Mouse (Mus musculus) myocyte (in vitro differentiated cells): Measurements from ENCODE around the gene Abcc4. TPM values are rescaled to one million over a fixed set of nuclear protein-coding genes. Genes with fewer than 3 reads are reported as not detected.
A peak's percentile ranks its signal among the peaks of the same experiment; 100 is the strongest.

Experiments
- H3K27me3 ChIP-seq: one replicate; pipeline ENCODE4 v1.6.1; 2011; ENCODE audit not compliant: control insufficient read depth, insufficient read depth, insufficient read length
- H3K36me3 ChIP-seq: one replicate; pipeline ENCODE4 v1.6.1; 2011; ENCODE audit not compliant: control insufficient read depth, insufficient read depth
- H3K4me2 ChIP-seq: one replicate; pipeline ENCODE4 v1.6.1; 2011; ENCODE audit warnings: low read depth, control low read depth
- H3K4me3 ChIP-seq: one replicate; pipeline ENCODE4 v1.5.1; 2011; ENCODE audit warnings: mild to moderate bottlenecking, control low read depth, moderate library complexity
- H3K79me2 ChIP-seq: one replicate; pipeline ENCODE4 v1.6.1; 2011; ENCODE audit not compliant: control insufficient read depth, insufficient read depth
- H3ac ChIP-seq: one replicate; pipeline ENCODE4 v1.6.1; 2011; ENCODE audit not compliant: control insufficient read depth, insufficient read length
- CEBPB ChIP-seq: IDR thresholded peaks from 2 replicates; pipeline ENCODE4 v1.6.1; 2011; ENCODE audit warnings: mild to moderate bottlenecking, moderate library complexity; ENCODE audit not compliant: poor library complexity, insufficient read depth, severe bottlenecking
- E2F4 ChIP-seq: IDR thresholded peaks from one replicate; pipeline ENCODE4 v1.6.1; 2011; ENCODE audit warnings: mild to moderate bottlenecking, control low read depth, moderate library complexity; ENCODE audit not compliant: insufficient read depth
- MAX ChIP-seq: IDR thresholded peaks from one replicate; pipeline ENCODE4 v1.6.1; 2011; ENCODE audit warnings: low read depth, mild to moderate bottlenecking, control low read depth
- MYOD1 ChIP-seq, 3 experiments: IDR thresholded peaks; one replicate each; pipeline ENCODE4 v1.6.1; 2011; ENCODE audit warnings: control low read depth in 2 of 3, low read depth in 2 of 3, mild to moderate bottlenecking in 2 of 3, moderate library complexity in 1 of 3; ENCODE audit not compliant: insufficient read length in 2 of 3, control insufficient read depth in 1 of 3
- MYOG ChIP-seq, 3 experiments: IDR thresholded peaks; one replicate each; pipeline ENCODE4 v1.6.1; 2011; ENCODE audit warnings: control low read depth in 2 of 3, low read depth in 2 of 3, mild to moderate bottlenecking in 2 of 3; ENCODE audit not compliant: insufficient read length in 2 of 3, control insufficient read depth in 1 of 3, insufficient read depth in 1 of 3
- POLR2A ChIP-seq: IDR thresholded peaks from one replicate; pipeline ENCODE4 v1.6.1; 2011; ENCODE audit warnings: low read depth, mild to moderate bottlenecking, control low read depth, moderate library complexity; ENCODE audit not compliant: insufficient read length
- POLR2AphosphoS2 ChIP-seq: IDR thresholded peaks from one replicate; pipeline ENCODE4 v1.6.1; 2011; ENCODE audit warnings: low read depth, control low read depth; ENCODE audit not compliant: insufficient read length
- REST ChIP-seq: IDR thresholded peaks from one replicate; pipeline ENCODE4 v1.6.1; 2011; ENCODE audit warnings: mild to moderate bottlenecking, control low read depth, moderate library complexity; ENCODE audit not compliant: insufficient read depth, insufficient read length
- SRF ChIP-seq: IDR thresholded peaks from one replicate; pipeline ENCODE4 v1.6.1; 2011; ENCODE audit warnings: low read depth; ENCODE audit not compliant: control insufficient read depth, insufficient read length
- TCF12 ChIP-seq: IDR thresholded peaks from one replicate; pipeline ENCODE4 v1.6.1; 2011; ENCODE audit warnings: mild to moderate bottlenecking, control low read depth; ENCODE audit not compliant: poor library complexity, insufficient read depth, severe bottlenecking
- TCF3 ChIP-seq: IDR thresholded peaks from one replicate; pipeline ENCODE4 v1.6.1; 2011; ENCODE audit warnings: low read depth, control low read depth; ENCODE audit not compliant: insufficient read length
- USF1 ChIP-seq: IDR thresholded peaks from one replicate; pipeline ENCODE4 v1.6.1; 2011; ENCODE audit warnings: low read depth, mild to moderate bottlenecking, control low read depth, moderate library complexity
- polyA plus RNA-seq: library from polyadenylated mRNA; unstranded; fragments of >200 nt; fragmentation: generic; extraction: Trizol; gene quantifications from one replicate; pipeline ENCODE4 v1.2.1, GENCODE M21; 2012; ENCODE audit warnings: missing spikeins

Abcc4 gene
- polyA plus RNA-seq, 1 experiment, result 6.3 TPM

DNA sequence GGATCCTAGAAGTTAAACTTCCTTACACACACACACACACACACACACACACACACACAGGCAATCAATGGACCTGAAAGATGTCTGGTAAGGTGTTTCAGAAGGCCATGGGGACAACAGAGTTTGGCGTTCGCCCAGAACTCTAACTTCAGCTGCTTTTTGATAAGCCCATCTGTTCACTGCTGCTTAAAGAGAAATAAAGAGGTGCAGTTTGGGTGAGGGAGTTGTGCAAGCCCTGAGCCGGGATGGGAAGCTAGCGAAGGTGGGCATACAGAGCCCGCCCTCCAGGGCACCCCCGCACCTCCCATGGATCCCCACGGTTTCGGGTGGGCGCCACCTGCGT lies 583 bp downstream of the Abcc4 start:
- Histone ChIP-seq H3K27me3 (no peaks in the 10 kb centered on the region), H3K36me3 (no peaks in the 10 kb centered on the region), H3K4me2 (peak overlapping the region; percentile 73), H3ac (peak overlapping the region; percentile 57), H3K79me2 (peaks cover 8% of the 10 kb centered on the region), H3K4me3 (peak overlapping the region; percentile 41)
- TF ChIP-seq SRF (no peak), TCF3 (no peak), MYOG (IDR thresholded peaks at IDR 0.05; ENCODE audit: control insufficient read depth in 1 of 3, insufficient read depth in 1 of 3, insufficient read length in 2 of 3, low read depth in 2 of 3) (no peak), MAX (no peak), MYOD1 (IDR thresholded peaks at IDR 0.05; ENCODE audit: control insufficient read depth in 1 of 3, insufficient read length in 2 of 3, low read depth in 2 of 3) (no peak), E2F4 (no peak)

DNA sequence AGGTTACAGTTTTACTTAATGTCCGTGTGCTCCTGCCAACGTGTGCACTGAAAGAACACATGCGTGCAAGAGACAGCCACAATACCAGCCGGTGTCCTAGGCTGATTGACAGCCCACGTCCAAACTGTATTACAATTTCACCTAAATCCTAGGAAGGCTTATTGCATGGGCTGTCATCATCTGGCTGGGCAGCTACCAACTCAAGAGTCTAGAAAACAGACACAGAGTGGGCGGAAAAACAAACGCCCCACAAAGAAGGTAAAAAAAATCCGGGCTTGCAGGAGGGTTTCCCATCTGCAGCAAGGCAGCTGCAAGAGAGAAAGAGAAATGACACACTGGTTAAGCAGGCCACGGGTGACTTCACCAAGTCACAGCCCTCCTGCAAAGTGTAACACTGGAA lies 2.7 kb downstream of the Abcc4 start:
- Histone ChIP-seq H3K36me3 (no peaks in the 10 kb centered on the region), H3K4me2 (peak overlapping the region; percentile 9), H3K4me3 (no peak overlapping the region), H3K79me2 (peaks cover 8% of the 10 kb centered on the region), H3ac (no peak overlapping the region), H3K27me3 (no peaks in the 10 kb centered on the region)
- TF ChIP-seq MYOD1 (IDR thresholded peaks at IDR 0.05; ENCODE audit: control insufficient read depth in 1 of 3, insufficient read length in 2 of 3, low read depth in 2 of 3), result no peak
- no peak for TF ChIP-seq USF1
- peak; percentile 95 for TF ChIP-seq CEBPB
- no peak for TF ChIP-seq TCF3

GRCm38 (mm10) chr14:118701991-118702608 lies 3.9 kb downstream of the Abcc4 start:
- no peak for TF ChIP-seq MAX
- no peak for TF ChIP-seq CEBPB
- no peak for TF ChIP-seq TCF3
- TF ChIP-seq SRF, result no peak
- no peak for TF ChIP-seq REST
- TF ChIP-seq E2F4, result no peak
- TF ChIP-seq MYOD1 (IDR thresholded peaks at IDR 0.05; ENCODE audit: control insufficient read depth in 1 of 3, insufficient read length in 2 of 3, low read depth in 2 of 3), result no peak
- no peak for TF ChIP-seq POLR2A
- TF ChIP-seq USF1, result no peak
- TF ChIP-seq TCF12, result no peak
- TF ChIP-seq POLR2AphosphoS2, result no peak
- TF ChIP-seq MYOG (IDR thresholded peaks at IDR 0.05; ENCODE audit: control insufficient read depth in 1 of 3, insufficient read depth in 1 of 3, insufficient read length in 2 of 3, low read depth in 2 of 3), result no peak
- Histone ChIP-seq H3K36me3 (no peaks in the 10 kb centered on the region), H3K4me2 (no peak overlapping the region), H3K27me3 (no peaks in the 10 kb centered on the region), H3K79me2 (peaks cover 8% of the 10 kb centered on the region), H3ac (no peak overlapping the region), H3K4me3 (no peak overlapping the region)

DNA sequence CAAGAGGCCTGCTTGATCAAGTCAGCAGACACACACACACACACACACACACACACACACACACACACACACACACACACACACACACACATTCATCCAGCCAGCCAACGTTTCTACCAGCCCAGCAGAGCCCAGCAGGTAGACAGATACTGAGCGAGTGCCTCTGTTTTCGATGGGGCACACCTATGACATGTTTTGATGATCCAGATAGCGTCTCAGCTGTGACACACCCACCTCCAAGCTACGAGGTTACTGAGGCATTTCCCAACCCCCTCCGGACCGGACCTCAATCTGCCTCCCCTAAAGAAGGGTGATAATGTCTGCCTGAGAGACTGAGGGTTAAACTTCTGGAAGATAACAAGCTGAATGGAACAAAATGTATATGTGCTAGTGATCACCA lies 5.4 kb downstream of the Abcc4 start:
- Histone ChIP-seq H3K27me3 (no peaks in the 10 kb centered on the region), H3K79me2 (peaks cover 7% of the 10 kb centered on the region), H3K4me3 (no peak overlapping the region), H3K4me2 (no peak overlapping the region), H3ac (no peak overlapping the region), H3K36me3 (peaks cover 3% of the 10 kb centered on the region)
- no peak for TF ChIP-seq MYOD1 (IDR thresholded peaks at IDR 0.05; ENCODE audit: control insufficient read depth in 1 of 3, insufficient read length in 2 of 3, low read depth in 2 of 3)
- no peak for TF ChIP-seq USF1
- TF ChIP-seq MYOG (IDR thresholded peaks at IDR 0.05; ENCODE audit: control insufficient read depth in 1 of 3, insufficient read depth in 1 of 3, insufficient read length in 2 of 3, low read depth in 2 of 3), result no peak
- no peak for TF ChIP-seq POLR2A
- no peak for TF ChIP-seq MAX
- no peak for TF ChIP-seq E2F4
- TF ChIP-seq REST, result no peak
- no peak for TF ChIP-seq TCF12

- Histone ChIP-seq H3K79me2 (peaks cover 2% of the 10 kb centered on the region), H3K36me3 (peaks cover 3% of the 10 kb centered on the region), H3K27me3 (no peaks in the 10 kb centered on the region), H3ac (no peak overlapping the region), H3K4me2 (no peak overlapping the region), H3K4me3 (no peak overlapping the region)
- TF ChIP-seq MAX (no peak), POLR2A (no peak), POLR2AphosphoS2 (no peak), MYOD1 (IDR thresholded peaks at IDR 0.05; ENCODE audit: control insufficient read depth in 1 of 3, insufficient read length in 2 of 3, low read depth in 2 of 3) (no peak), CEBPB (no peak), TCF3 (no peak), REST (no peak)
Observed at GRCm38 (mm10) chr14:118699963-118700362, 6.1 kb downstream of the Abcc4 start.

DNA sequence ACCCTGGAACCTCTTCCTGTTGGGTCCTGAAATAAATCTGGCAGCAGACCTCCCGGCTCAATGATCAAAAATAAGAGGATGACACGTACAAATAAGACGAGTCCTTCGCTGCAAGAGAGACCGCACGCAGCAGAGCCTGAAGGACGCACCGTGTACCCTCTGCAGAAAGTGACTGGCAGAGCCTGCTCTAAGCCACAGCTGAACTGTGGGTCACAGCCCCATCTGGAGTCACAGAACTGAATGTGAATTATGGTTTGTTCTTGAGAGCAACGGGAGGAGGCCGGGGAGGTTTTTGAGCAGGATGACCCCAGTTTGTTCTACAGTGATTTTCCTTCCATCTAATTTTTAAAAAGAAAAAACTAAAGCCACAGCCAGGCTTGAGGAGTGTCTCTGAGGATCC lies 6.5 kb downstream of the Abcc4 start:
- Histone ChIP-seq H3K27me3 (no peaks in the 10 kb centered on the region), H3K36me3 (peaks cover 3% of the 10 kb centered on the region), H3K79me2 (no peaks in the 10 kb centered on the region), H3ac (no peak overlapping the region), H3K4me3 (no peak overlapping the region), H3K4me2 (no peak overlapping the region)
- TF ChIP-seq TCF3 (no peak), MYOD1 (IDR thresholded peaks at IDR 0.05; ENCODE audit: control insufficient read depth in 1 of 3, insufficient read length in 2 of 3, low read depth in 2 of 3) (no peak), MAX (no peak), POLR2AphosphoS2 (no peak), POLR2A (no peak), SRF (no peak), REST (no peak), USF1 (no peak), TCF12 (no peak), MYOG (IDR thresholded peaks at IDR 0.05; ENCODE audit: control insufficient read depth in 1 of 3, insufficient read depth in 1 of 3, insufficient read length in 2 of 3, low read depth in 2 of 3) (no peak), CEBPB (no peak), E2F4 (no peak)
